Mouse (Mus musculus) hindbrain, embryonic 13.5 days (tissue): ENCODE measurements at regions not wholly inside any gene's neighbourhood (a gene's known extent, or its start where the extent isn't known, plus 50 kb on each side); places are given as distances from the start of the nearest gene placed in this dataset.

ENCODE experiments used
- ATAC-seq: fragments of 200-750 bp; cut with Nextera tagmentation; 2 replicates; pipeline ENCODE4 v1.8.0; 2017; ENCODE audit warnings: moderate TSS enrichment; ENCODE audit not compliant: low FRiP score
- H3K27ac ChIP-seq: fragments of 300-500 bp; sonication (generic); 2 replicates; pipeline ENCODE4 v1.5.1; 2015; ENCODE audit warnings: inconsistent platforms, mild to moderate bottlenecking, moderate library complexity
- H3K27me3 ChIP-seq: fragments of 300-500 bp; sonication (generic); 2 replicates; pipeline ENCODE4 v1.6.1; 2015; ENCODE audit warnings: mild to moderate bottlenecking, inconsistent platforms
- H3K36me3 ChIP-seq: fragments of 300-500 bp; sonication (generic); 2 replicates; pipeline ENCODE4 v1.6.1; 2015; ENCODE audit warnings: mild to moderate bottlenecking, inconsistent platforms
- H3K4me1 ChIP-seq: fragments of 300-500 bp; sonication (generic); replicated peaks from 2 replicates; pipeline ENCODE4 v1.6.1; 2015; ENCODE audit warnings: inconsistent platforms
- H3K4me2 ChIP-seq: fragments of 300-500 bp; sonication (generic); 2 replicates; pipeline ENCODE4 v1.6.1; 2015; ENCODE audit warnings: inconsistent platforms, mild to moderate bottlenecking, moderate library complexity
- H3K4me3 ChIP-seq: fragments of 300-500 bp; sonication (generic); 2 replicates; pipeline ENCODE4 v1.5.1; 2015; ENCODE audit warnings: mild to moderate bottlenecking, inconsistent platforms
- H3K9ac ChIP-seq: fragments of 300-500 bp; sonication (generic); 2 replicates; pipeline ENCODE4 v1.6.1; 2015; ENCODE audit warnings: mild to moderate bottlenecking, inconsistent platforms
- H3K9me3 ChIP-seq: fragments of 300-500 bp; sonication (generic); 2 replicates; pipeline ENCODE4 v1.6.1; 2016; ENCODE audit warnings: inconsistent platforms
- WGBS: fragments of 180-500 bp; shearing (Covaris S2); methylation state at CpG from one replicate; pipeline ENCODE4 v1.1.7; 2015; 5-methylcytosine and 5-hydroxymethylcytosine counted together

DNA sequence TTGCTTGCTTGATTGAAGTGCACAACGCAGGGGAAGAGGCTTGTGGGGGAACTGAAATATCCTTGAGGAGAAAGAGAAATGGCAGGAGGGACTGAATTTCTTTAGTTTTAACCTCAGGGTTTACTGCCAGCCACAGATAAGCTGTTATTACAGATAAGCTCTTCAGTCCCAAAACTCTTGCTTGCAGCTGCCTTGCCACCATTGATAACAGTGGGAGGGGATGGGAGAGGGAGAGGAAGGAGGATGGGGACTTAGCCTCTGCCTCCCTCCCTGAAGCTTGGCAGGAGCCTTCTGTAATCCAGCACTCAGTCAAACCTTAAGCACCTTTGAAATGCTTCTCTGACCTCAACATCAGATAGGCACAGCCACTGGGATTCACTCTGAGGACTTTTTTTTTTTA, 471.4 kb upstream of the Lsamp start:
- Histone ChIP-seq H3K27ac (no peak overlapping the region), H3K4me2 (no peak overlapping the region), H3K9ac (no peak overlapping the region), H3K27me3 (no peaks in the 10 kb centered on the region), H3K9me3 (peaks cover 3% of the 10 kb centered on the region), H3K36me3 (no peaks in the 10 kb centered on the region), H3K4me3 (no peak overlapping the region), H3K4me1 (no peaks in the 10 kb centered on the region)
- 32% methylated on average over 1 of the region's 1 CpGs for WGBS
- ATAC-seq: no peak

DNA sequence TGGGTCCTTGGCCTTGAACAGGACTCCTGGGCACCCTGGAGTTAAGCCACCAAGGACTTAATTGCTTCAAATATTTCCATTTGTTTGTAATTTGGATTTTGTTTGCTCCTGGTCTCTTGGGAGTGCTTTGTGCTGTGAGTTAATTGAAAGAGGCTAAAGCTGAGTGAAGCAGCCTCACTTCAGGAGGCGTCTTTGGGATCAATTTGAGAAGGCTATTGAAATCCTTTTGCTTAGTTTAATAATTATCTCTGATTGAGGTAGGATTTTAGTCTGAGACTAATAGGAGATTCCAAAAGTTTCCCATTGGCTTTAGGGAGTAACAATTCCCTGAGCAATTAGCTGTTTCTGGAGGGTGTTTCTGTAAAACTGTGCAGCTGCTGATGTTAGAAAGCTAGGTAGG, 470.5 kb upstream of the Lsamp start:
- ATAC-seq: no peak
- 28% methylated on average over 1 of the region's 1 CpGs for WGBS

DNA sequence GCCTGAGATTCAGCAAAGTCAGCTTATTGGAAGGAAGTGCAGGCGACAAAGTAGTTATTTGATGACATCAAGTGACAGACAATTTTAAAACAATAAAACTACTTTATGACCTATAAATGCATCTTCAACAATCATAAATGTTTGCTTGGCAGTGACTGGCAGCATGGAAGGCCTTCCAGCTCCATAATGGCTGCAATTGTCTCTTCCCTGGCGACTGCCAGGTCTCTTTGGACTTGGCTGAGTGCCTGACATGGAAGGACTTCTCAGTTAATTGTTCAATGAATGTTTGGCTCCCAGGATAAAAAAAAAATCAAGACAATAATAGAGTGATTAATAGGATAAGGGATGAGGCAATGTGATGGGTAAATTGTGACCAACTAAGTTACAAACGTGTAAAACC, 453.1 kb upstream of the Lsamp start:
- Histone ChIP-seq H3K9me3 (no peaks in the 10 kb centered on the region), H3K27ac (no peak overlapping the region), H3K4me2 (no peak overlapping the region), H3K36me3 (no peaks in the 10 kb centered on the region), H3K4me3 (no peak overlapping the region), H3K4me1 (peaks cover 11% of the 10 kb centered on the region), H3K27me3 (no peaks in the 10 kb centered on the region), H3K9ac (no peak overlapping the region)
- WGBS: 48% methylated on average over 3 of the region's 3 CpGs
- no peak for ATAC-seq

More for the DNA sequence above, 470.5 kb upstream of the Lsamp start:
- Histone ChIP-seq H3K4me1 (no peaks in the 10 kb centered on the region), H3K4me3 (no peak overlapping the region), H3K36me3 (no peaks in the 10 kb centered on the region), H3K4me2 (no peak overlapping the region), H3K9me3 (peaks cover 3% of the 10 kb centered on the region), H3K27me3 (no peaks in the 10 kb centered on the region), H3K27ac (no peak overlapping the region), H3K9ac (no peak overlapping the region)

DNA sequence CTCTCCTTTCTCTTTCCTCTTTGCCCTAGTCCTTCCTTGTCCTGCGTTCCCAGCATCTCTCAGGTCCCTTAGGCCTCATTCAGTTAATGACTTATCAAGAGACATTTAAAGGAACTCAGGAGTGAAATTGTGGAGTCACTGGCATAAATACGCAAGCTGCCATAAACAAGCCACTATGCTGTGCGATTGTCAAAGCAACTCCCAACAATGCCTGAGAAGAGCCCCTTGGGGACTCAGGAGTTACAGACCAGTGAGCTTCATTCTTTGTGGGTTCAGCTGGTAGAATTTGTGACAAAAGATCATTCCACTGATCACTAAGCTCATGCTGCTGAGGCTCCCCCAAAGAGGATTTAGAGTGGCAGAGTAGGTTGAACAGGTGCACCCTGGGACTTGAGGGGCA, 451.4 kb upstream of the Lsamp start:
- 45% methylated on average over 3 of the region's 3 CpGs for WGBS
- H3K4me3 ChIP-seq: no peak overlapping the region

DNA sequence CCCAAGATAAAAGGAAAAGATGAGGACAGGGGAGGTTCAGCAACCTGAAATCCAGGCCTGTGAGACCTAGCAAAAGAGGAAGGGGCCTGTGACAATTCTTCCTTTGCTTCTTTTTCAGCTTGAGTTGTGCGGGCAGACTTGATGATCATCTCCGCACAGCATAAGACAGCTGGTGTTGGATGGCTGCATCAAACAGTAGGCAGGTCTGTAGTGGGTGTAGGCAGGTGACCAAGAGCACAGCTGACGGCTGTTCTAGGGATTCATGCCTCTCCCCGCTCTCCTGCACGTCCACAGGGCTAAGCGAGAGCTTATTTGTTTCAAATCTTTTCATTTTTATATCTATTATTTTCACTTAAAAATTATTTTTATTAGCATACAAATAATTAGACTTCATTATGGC, 450.8 kb upstream of the Lsamp start:
- WGBS: 89% methylated on average over 6 of the region's 6 CpGs
- no peak for ATAC-seq
- H3K9ac ChIP-seq: no peak overlapping the region
- no peaks in the 10 kb centered on the region for H3K9me3 ChIP-seq
- H3K27me3 ChIP-seq: no peaks in the 10 kb centered on the region
- H3K4me1 ChIP-seq: peaks cover 11% of the 10 kb centered on the region
- no peak overlapping the region for H3K4me3 ChIP-seq
- H3K4me2 ChIP-seq: no peak overlapping the region
- H3K27ac ChIP-seq: no peak overlapping the region
- H3K36me3 ChIP-seq: no peaks in the 10 kb centered on the region

More for the DNA sequence above, 451.4 kb upstream of the Lsamp start:
- no peaks in the 10 kb centered on the region for H3K36me3 ChIP-seq
- H3K9ac ChIP-seq: no peak overlapping the region
- H3K4me1 ChIP-seq: peaks cover 11% of the 10 kb centered on the region
- H3K9me3 ChIP-seq: no peaks in the 10 kb centered on the region
- no peaks in the 10 kb centered on the region for H3K27me3 ChIP-seq
- no peak overlapping the region for H3K4me2 ChIP-seq
- peak; percentile 59 for ATAC-seq
- H3K27ac ChIP-seq: no peak overlapping the region

DNA sequence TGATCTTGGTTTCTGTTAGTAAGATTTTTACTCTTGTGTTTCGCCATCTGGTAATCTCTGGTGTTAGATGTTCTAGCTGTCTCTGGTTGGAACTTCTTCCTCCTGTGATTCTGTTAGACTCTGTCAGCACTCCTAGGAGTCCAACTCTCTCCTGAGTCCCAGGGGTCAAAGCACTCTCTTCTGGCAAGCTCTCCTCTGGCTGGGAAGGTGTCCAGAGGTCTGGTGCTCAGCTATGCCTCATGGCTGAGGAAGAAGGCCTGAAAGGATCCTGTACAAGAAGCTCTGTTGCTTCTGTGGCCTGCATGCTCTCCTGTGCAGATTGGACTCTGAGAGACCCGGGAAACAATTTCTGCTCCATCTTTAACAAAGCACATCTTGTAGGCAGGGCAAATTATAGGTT, 430.8 kb upstream of the Lsamp start:
- no peaks in the 10 kb centered on the region for H3K36me3 ChIP-seq
- no peak overlapping the region for H3K4me3 ChIP-seq
- H3K4me1 ChIP-seq: no peaks in the 10 kb centered on the region
- no peak overlapping the region for H3K27ac ChIP-seq
- H3K27me3 ChIP-seq: no peaks in the 10 kb centered on the region
- WGBS: 91% methylated on average over 2 of the region's 2 CpGs
- no peak overlapping the region for H3K4me2 ChIP-seq
- H3K9me3 ChIP-seq: no peaks in the 10 kb centered on the region
- no peak overlapping the region for H3K9ac ChIP-seq
- ATAC-seq: no peak

DNA sequence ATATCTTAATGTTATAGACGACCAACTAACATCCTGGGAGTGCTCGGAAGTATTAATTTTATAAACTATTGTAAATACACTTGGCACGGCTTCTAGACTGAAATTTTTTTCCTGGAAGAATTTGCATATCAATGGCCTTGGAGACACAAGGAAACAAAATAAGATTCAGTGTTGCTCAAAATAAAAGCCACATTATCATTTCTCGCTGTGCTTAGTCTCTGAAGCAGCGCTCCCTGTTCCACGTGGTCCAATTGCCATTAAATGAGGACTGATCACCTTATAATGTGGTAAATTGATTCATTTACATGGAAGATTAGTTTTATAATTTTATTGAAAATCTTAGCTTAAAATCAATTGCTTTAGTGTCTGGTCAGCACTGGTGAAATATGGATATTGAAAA, 407.5 kb upstream of the Lsamp start:
- Histone ChIP-seq H3K27me3 (no peaks in the 10 kb centered on the region), H3K9me3 (no peaks in the 10 kb centered on the region), H3K4me3 (no peak overlapping the region), H3K4me1 (no peaks in the 10 kb centered on the region), H3K9ac (no peak overlapping the region), H3K4me2 (no peak overlapping the region), H3K36me3 (no peaks in the 10 kb centered on the region), H3K27ac (no peak overlapping the region)
- WGBS: 37% methylated on average over 6 of the region's 6 CpGs
- ATAC-seq: no peak

DNA sequence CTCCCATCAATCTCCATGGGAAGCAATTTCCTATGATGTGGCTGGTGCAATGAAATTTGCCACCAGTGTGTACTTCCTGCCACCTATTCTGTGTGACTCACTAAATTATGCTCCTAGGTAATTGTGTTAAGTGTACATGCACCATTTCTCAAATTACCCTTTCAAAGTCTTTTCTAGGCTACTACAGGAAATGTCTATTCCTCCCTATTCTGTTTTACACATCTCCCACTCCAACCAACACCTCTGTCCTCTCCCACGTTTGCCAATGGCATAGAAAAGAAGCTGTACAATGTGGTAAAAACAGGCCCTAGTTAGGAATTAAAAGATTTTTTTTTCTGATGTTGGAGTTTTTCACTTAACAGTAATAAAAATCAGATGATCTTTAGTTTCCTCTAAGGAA, 404.5 kb upstream of the Lsamp start:
- Histone ChIP-seq H3K4me3 (no peak overlapping the region), H3K9ac (no peak overlapping the region), H3K36me3 (no peaks in the 10 kb centered on the region), H3K27ac (no peak overlapping the region), H3K9me3 (no peaks in the 10 kb centered on the region), H3K4me2 (no peak overlapping the region), H3K27me3 (no peaks in the 10 kb centered on the region), H3K4me1 (no peaks in the 10 kb centered on the region)
- ATAC-seq: no peak
- WGBS: 71% methylated on average over 1 of the region's 1 CpGs
